Mouse (Mus musculus) myocyte (in vitro differentiated cells): ENCODE measurements at regions not wholly inside any gene's neighbourhood (a gene's known extent, or its start where the extent isn't known, plus 50 kb on each side); places are given as distances from the start of the nearest gene placed in this dataset.

Source experiments
- CEBPB ChIP-seq: IDR thresholded peaks from 2 replicates; pipeline ENCODE4 v1.6.1; 2011; ENCODE audit warnings: mild to moderate bottlenecking, moderate library complexity; ENCODE audit not compliant: poor library complexity, insufficient read depth, severe bottlenecking
- E2F4 ChIP-seq: IDR thresholded peaks from one replicate; pipeline ENCODE4 v1.6.1; 2011; ENCODE audit warnings: mild to moderate bottlenecking, control low read depth, moderate library complexity; ENCODE audit not compliant: insufficient read depth
- MAX ChIP-seq: IDR thresholded peaks from one replicate; pipeline ENCODE4 v1.6.1; 2011; ENCODE audit warnings: low read depth, mild to moderate bottlenecking, control low read depth
- MYOD1 ChIP-seq, 3 experiments: IDR thresholded peaks; one replicate each; pipeline ENCODE4 v1.6.1; 2011; ENCODE audit warnings: control low read depth in 2 of 3, low read depth in 2 of 3, mild to moderate bottlenecking in 2 of 3, moderate library complexity in 1 of 3; ENCODE audit not compliant: insufficient read length in 2 of 3, control insufficient read depth in 1 of 3
- MYOG ChIP-seq, 3 experiments: IDR thresholded peaks; one replicate each; pipeline ENCODE4 v1.6.1; 2011; ENCODE audit warnings: control low read depth in 2 of 3, low read depth in 2 of 3, mild to moderate bottlenecking in 2 of 3; ENCODE audit not compliant: insufficient read length in 2 of 3, control insufficient read depth in 1 of 3, insufficient read depth in 1 of 3
- POLR2A ChIP-seq: IDR thresholded peaks from one replicate; pipeline ENCODE4 v1.6.1; 2011; ENCODE audit warnings: low read depth, mild to moderate bottlenecking, control low read depth, moderate library complexity; ENCODE audit not compliant: insufficient read length
- REST ChIP-seq: IDR thresholded peaks from one replicate; pipeline ENCODE4 v1.6.1; 2011; ENCODE audit warnings: mild to moderate bottlenecking, control low read depth, moderate library complexity; ENCODE audit not compliant: insufficient read depth, insufficient read length
- SRF ChIP-seq: IDR thresholded peaks from one replicate; pipeline ENCODE4 v1.6.1; 2011; ENCODE audit warnings: low read depth; ENCODE audit not compliant: control insufficient read depth, insufficient read length
- USF1 ChIP-seq: IDR thresholded peaks from one replicate; pipeline ENCODE4 v1.6.1; 2011; ENCODE audit warnings: low read depth, mild to moderate bottlenecking, control low read depth, moderate library complexity

DNA sequence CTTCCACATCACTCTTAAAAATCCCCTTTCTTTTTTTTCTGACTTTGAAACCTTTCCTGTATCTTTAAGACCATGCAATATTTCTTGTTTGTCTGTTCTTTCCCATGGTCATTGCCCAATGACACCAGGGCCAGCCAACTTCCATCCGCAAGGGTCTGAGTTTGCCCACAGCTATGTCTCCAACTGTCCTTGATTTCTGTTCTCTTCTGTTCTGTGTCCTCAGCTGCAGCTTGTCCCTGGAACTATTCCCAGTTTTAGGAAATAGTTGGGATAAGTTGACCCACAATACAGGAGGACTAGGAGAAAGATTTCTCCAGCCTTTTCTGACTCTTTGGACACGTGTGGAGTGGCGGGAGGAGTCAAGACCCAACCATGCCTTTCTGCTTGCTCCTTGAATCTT lies 57.1 kb upstream of the Mocs2 start:
- TF ChIP-seq E2F4 (no peak), MYOD1 (IDR thresholded peaks at IDR 0.05; ENCODE audit: control insufficient read depth in 1 of 3, insufficient read length in 2 of 3, low read depth in 2 of 3) (no peak), POLR2A (no peak), USF1 (no peak), MAX (no peak), MYOG (IDR thresholded peaks at IDR 0.05; ENCODE audit: control insufficient read depth in 1 of 3, insufficient read depth in 1 of 3, insufficient read length in 2 of 3, low read depth in 2 of 3) (no peak), REST (no peak), SRF (no peak), CEBPB (no peak)
